Mouse (Mus musculus): ENCODE measurements around the gene Resf1. TPM values are rescaled to one million over a fixed set of nuclear protein-coding genes. Genes with fewer than 3 reads are reported as not detected.
"Not testable (repeated sequence)": the region's sequence is repeated elsewhere in the genome, so short reads cannot be mapped to it uniquely, and the experiment has no call there.

Gene Resf1
- polyA plus RNA-seq, 1 experiment: 90.4 TPM

GRCm38 (mm10) chr6:149357155-149357554 is 47.9 kb downstream of the Resf1 start:
- no peaks in the 10 kb centered on the region for H3K27me3 ChIP-seq (ENCODE audit: control insufficient read depth, insufficient read depth, low read length, poor library complexity, severe bottlenecking)
- H3K9ac ChIP-seq (ENCODE audit: low read depth, poor library complexity, severe bottlenecking): no peak overlapping the region
- peaks cover 51% of the 10 kb centered on the region for H3K9me3 ChIP-seq (replicated peaks; ENCODE audit: control insufficient read depth, insufficient read depth, low read length, poor library complexity, severe bottlenecking)
- TF ChIP-seq POLR2A (IDR thresholded peaks at IDR 0.05; ENCODE audit: insufficient read depth, low read length): no peak
- TF ChIP-seq CTCF (IDR thresholded peaks at IDR 0.05; ENCODE audit: low read depth, low read length): no peak
- TF ChIP-seq EP300 (IDR thresholded peaks at IDR 0.05; ENCODE audit: insufficient read depth, low read depth, low read length): no peak
- H3K4me1 ChIP-seq (ENCODE audit: control insufficient read depth, insufficient read depth, low read length): no peaks in the 10 kb centered on the region
- peak overlapping the region; percentile 59 for H3K27ac ChIP-seq (ENCODE audit: insufficient read depth, low read length)
- H3K36me3 ChIP-seq (ENCODE audit: control insufficient read depth, insufficient read depth, low read length, poor library complexity, severe bottlenecking): no peaks in the 10 kb centered on the region; the same call in 1 of the 2 replicates
- no peak overlapping the region for H3K4me3 ChIP-seq (ENCODE audit: low read depth, low read length)

DNA sequence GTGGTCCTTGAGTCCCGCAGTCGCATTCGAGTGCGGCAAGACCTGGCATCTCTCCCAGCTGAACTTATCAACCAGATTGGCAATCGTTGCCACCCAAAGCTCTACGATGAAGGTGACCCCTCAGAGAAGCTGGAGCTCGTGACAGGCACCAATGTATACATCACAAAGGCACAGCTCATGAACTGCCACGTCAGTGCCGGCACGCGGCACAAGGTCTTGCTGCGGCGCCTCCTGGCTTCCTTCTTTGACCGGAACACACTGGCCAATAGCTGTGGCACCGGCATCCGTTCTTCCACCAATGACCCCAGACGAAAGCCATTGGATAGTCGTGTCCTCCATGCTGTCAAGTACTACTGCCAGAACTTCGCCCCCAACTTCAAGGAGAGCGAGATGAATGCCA is 53.3 kb downstream of the Resf1 start:
- not testable (repeated sequence) for H3K27me3 ChIP-seq (ENCODE audit: control insufficient read depth, insufficient read depth, low read length, poor library complexity, severe bottlenecking); H3K36me3 ChIP-seq (ENCODE audit: control insufficient read depth, insufficient read depth, low read length, poor library complexity, severe bottlenecking); H3K4me1 ChIP-seq (ENCODE audit: control insufficient read depth, insufficient read depth, low read length); H3K9ac ChIP-seq (ENCODE audit: low read depth, poor library complexity, severe bottlenecking); H3K4me3 ChIP-seq (ENCODE audit: low read depth, low read length); H3K27ac ChIP-seq (ENCODE audit: insufficient read depth, low read length)
- H3K9me3 ChIP-seq (replicated peaks; ENCODE audit: control insufficient read depth, insufficient read depth, low read length, poor library complexity, severe bottlenecking): peaks cover 56% of the 10 kb centered on the region

DNA sequence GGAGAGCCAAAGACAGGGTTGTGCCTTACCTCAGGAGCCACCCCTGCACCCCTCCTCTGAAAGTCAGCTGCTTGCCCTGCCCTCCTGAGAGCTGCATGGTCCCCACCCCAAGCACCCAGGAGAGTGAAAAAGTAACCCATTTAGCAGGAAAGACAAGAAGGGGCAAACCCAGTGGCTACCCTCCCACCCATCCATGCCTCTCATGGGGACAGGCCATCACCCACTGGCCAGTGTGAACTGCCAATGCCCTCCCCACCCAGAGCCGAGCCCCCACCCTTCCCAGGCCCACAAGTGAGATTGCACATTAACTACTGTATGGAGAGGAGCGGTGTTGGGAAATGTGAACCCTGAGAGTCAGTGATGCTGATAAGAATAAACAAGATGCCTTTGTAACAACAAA is 56.8 kb downstream of the Resf1 start:
- H3K9me3 ChIP-seq (replicated peaks; ENCODE audit: control insufficient read depth, insufficient read depth, low read length, poor library complexity, severe bottlenecking): peaks cover 47% of the 10 kb centered on the region
- H3K9ac ChIP-seq (ENCODE audit: low read depth, poor library complexity, severe bottlenecking); H3K27me3 ChIP-seq (ENCODE audit: control insufficient read depth, insufficient read depth, low read length, poor library complexity, severe bottlenecking); H3K4me3 ChIP-seq (ENCODE audit: low read depth, low read length); H3K4me1 ChIP-seq (ENCODE audit: control insufficient read depth, insufficient read depth, low read length); H3K36me3 ChIP-seq (ENCODE audit: control insufficient read depth, insufficient read depth, low read length, poor library complexity, severe bottlenecking); H3K27ac ChIP-seq (ENCODE audit: insufficient read depth, low read length): not testable (repeated sequence)

- H3K9ac ChIP-seq (ENCODE audit: low read depth, poor library complexity, severe bottlenecking): no peak overlapping the region
- no peak overlapping the region for H3K4me3 ChIP-seq (ENCODE audit: low read depth, low read length)
- H3K36me3 ChIP-seq (ENCODE audit: control insufficient read depth, insufficient read depth, low read length, poor library complexity, severe bottlenecking): no peaks in the 10 kb centered on the region; the same call in 1 of the 2 replicates
- no peaks in the 10 kb centered on the region for H3K4me1 ChIP-seq (ENCODE audit: control insufficient read depth, insufficient read depth, low read length)
- no peaks in the 10 kb centered on the region for H3K27me3 ChIP-seq (ENCODE audit: control insufficient read depth, insufficient read depth, low read length, poor library complexity, severe bottlenecking)
- H3K27ac ChIP-seq (ENCODE audit: insufficient read depth, low read length): no peak overlapping the region
- no peak for TF ChIP-seq EP300 (IDR thresholded peaks at IDR 0.05; ENCODE audit: insufficient read depth, low read depth, low read length)
- TF ChIP-seq POLR2A (IDR thresholded peaks at IDR 0.05; ENCODE audit: insufficient read depth, low read length): no peak
- TF ChIP-seq CTCF (IDR thresholded peaks at IDR 0.05; ENCODE audit: low read depth, low read length): no peak
- peaks cover 44% of the 10 kb centered on the region for H3K9me3 ChIP-seq (replicated peaks; ENCODE audit: control insufficient read depth, insufficient read depth, low read length, poor library complexity, severe bottlenecking)
Measured at GRCm38 (mm10) chr6:149366403-149366802, 57.2 kb downstream of the Resf1 start.

DNA sequence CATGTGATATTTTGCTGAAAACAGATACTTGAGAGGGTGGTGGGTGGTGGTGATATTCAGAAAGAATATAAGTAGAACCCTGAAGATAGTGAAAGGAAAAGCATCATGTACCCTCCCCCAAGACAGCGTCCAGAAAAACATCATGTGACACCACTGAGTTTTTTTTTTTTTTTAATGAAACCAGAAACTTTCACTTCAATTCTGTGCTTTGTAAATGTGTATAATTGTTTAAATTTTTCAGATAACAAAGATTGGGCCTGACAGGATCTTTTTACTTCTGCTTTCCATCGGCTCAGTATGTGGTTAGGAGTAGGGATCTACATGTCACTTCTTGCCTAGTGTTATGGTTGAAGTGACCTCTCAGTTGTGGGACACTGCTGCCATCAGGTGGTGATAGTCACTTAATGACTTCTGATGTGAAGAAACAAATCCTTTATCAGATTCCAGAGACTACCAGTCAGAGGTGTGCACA is 65.8 kb downstream of the Resf1 start:
- H3K9ac ChIP-seq (ENCODE audit: low read depth, poor library complexity, severe bottlenecking): no peak overlapping the region
- H3K27ac ChIP-seq (ENCODE audit: insufficient read depth, low read length): no peak overlapping the region
- no peak for TF ChIP-seq POLR2A (IDR thresholded peaks at IDR 0.05; ENCODE audit: insufficient read depth, low read length)
- TF ChIP-seq EP300 (IDR thresholded peaks at IDR 0.05; ENCODE audit: insufficient read depth, low read depth, low read length): no peak
- TF ChIP-seq CTCF (IDR thresholded peaks at IDR 0.05; ENCODE audit: low read depth, low read length): no peak
- H3K4me1 ChIP-seq (ENCODE audit: control insufficient read depth, insufficient read depth, low read length): peaks cover 3% of the 10 kb centered on the region
- no peak overlapping the region for H3K4me3 ChIP-seq (ENCODE audit: low read depth, low read length)
- H3K27me3 ChIP-seq (ENCODE audit: control insufficient read depth, insufficient read depth, low read length, poor library complexity, severe bottlenecking): no peaks in the 10 kb centered on the region
- no peaks in the 10 kb centered on the region for H3K36me3 ChIP-seq (ENCODE audit: control insufficient read depth, insufficient read depth, low read length, poor library complexity, severe bottlenecking)
- no peaks in the 10 kb centered on the region for H3K9me3 ChIP-seq (replicated peaks; ENCODE audit: control insufficient read depth, insufficient read depth, low read length, poor library complexity, severe bottlenecking)

GRCm38 (mm10) chr6:149383531-149383930 is 74.3 kb downstream of the Resf1 start:
- no peak overlapping the region for H3K4me3 ChIP-seq (ENCODE audit: low read depth, low read length)
- no peaks in the 10 kb centered on the region for H3K4me1 ChIP-seq (ENCODE audit: control insufficient read depth, insufficient read depth, low read length)
- H3K36me3 ChIP-seq (ENCODE audit: control insufficient read depth, insufficient read depth, low read length, poor library complexity, severe bottlenecking): no peaks in the 10 kb centered on the region
- no peaks in the 10 kb centered on the region for H3K27me3 ChIP-seq (ENCODE audit: control insufficient read depth, insufficient read depth, low read length, poor library complexity, severe bottlenecking)
- H3K9me3 ChIP-seq (replicated peaks; ENCODE audit: control insufficient read depth, insufficient read depth, low read length, poor library complexity, severe bottlenecking): no peaks in the 10 kb centered on the region
- H3K9ac ChIP-seq (ENCODE audit: low read depth, poor library complexity, severe bottlenecking): no peak overlapping the region
- TF ChIP-seq EP300 (IDR thresholded peaks at IDR 0.05; ENCODE audit: insufficient read depth, low read depth, low read length) (no peak), POLR2A (IDR thresholded peaks at IDR 0.05; ENCODE audit: insufficient read depth, low read length) (no peak), CTCF (IDR thresholded peaks at IDR 0.05; ENCODE audit: low read depth, low read length) (no peak)
- peak overlapping the region; percentile 24; the same call in 1 of the 2 replicates for H3K27ac ChIP-seq (ENCODE audit: insufficient read depth, low read length)

Other genes with a start within 250 kb of the Resf1 start
- gene Dennd5b, start 207.7 kb upstream of the Resf1 start, polyA plus RNA-seq (2011; ENCODE audit: insufficient read depth, insufficient read length, low read depth, missing spikeins): 13.2 and 14.3 TPM in 2 replicates
- not detected in 2 replicates for gene Gm10203, start 179.2 kb upstream of the Resf1 start, polyA plus RNA-seq (2011; ENCODE audit: insufficient read depth, insufficient read length, low read depth, missing spikeins)
- 24.5 and 25.8 TPM in 2 replicates for gene Etfbkmt, start 169.6 kb upstream of the Resf1 start, polyA plus RNA-seq (2011; ENCODE audit: insufficient read depth, insufficient read length, low read depth, missing spikeins)
- gene Amn1, start 120.7 kb upstream of the Resf1 start, polyA plus RNA-seq (2011; ENCODE audit: insufficient read depth, insufficient read length, low read depth, missing spikeins): 26.2 and 30.4 TPM in 2 replicates
- gene Bicd1, start 99.5 kb downstream of the Resf1 start, polyA plus RNA-seq (2011; ENCODE audit: insufficient read depth, insufficient read length, low read depth, missing spikeins): 8.0 and 8.5 TPM in 2 replicates